Mouse (Mus musculus) bone marrow, adult 2 months (tissue): ENCODE data around the gene Sec62.

Source experiments
- CTCF ChIP-seq: fragments of 200-500 bp; IDR thresholded peaks from 2 replicates; pipeline ENCODE4 v1.5.1; 2011; ENCODE audit warnings: low read length, control low read depth; ENCODE audit not compliant: control insufficient read depth, insufficient read depth
- POLR2A ChIP-seq: fragments of 200-500 bp; IDR thresholded peaks from 2 replicates; pipeline ENCODE4 v1.6.1; 2011; ENCODE audit warnings: low read depth, mild to moderate bottlenecking, control low read depth, low read length, borderline replicate concordance; ENCODE audit not compliant: control insufficient read depth

DNA sequence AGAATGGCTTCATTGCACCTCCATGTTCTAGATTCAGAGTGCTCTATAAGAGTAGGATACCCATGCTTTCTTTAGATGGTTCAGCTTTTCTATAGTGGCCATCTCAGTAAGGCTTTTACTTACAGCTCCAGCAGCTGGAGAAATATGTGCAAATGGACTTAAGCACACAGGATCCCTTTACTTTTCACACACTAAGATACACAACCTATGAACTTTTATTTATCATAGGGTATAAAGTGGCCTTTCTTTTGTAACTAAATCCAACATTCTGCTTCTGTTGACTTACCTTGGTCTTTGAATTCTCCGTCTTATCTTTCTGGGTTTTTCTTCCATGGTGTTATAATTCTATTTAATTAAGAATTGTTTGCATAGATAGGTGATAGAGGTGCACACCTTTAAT is 21.1 kb upstream of the Sec62 start:
- TF ChIP-seq CTCF (no peak), POLR2A (no peak)
